Mouse (Mus musculus) erythroblast, adult 5-6 weeks (primary cell): ENCODE measurements around the gene Zbtb2. TPM values are rescaled to one million over a fixed set of nuclear protein-coding genes. Genes with fewer than 3 reads are reported as not detected.

ENCODE experiments used
- ATAC-seq: replicated peaks from 2 replicates; pipeline ENCODE4 v1.8.0; 2016; ENCODE audit warnings: moderate number of reproducible peaks, mild to moderate bottlenecking, moderate TSS enrichment, inconsistent platforms; ENCODE audit not compliant: poor library complexity, low FRiP score, severe bottlenecking
- total RNA-seq, 2 experiments: library from RNA; stranded (forward) in 1 of 2; stranded (reverse) in 1 of 2; fragments of 150-400 nt in 1 of 2; fragments of 200-764, 138-1000 nt in 1 of 2; gene quantifications; 2 replicates each; pipeline versions ENCODE4 v1.2.3 to v1.2.4; 2015 to 2017; ENCODE audit warnings: low replicate concordance in 2 of 2

Zbtb2 gene
- total RNA-seq, 2 experiments from 2014 or later, result 4.6 to 4.8 TPM

- 0 out of 2 replicates have a peak, but pooled peaks have one; percentile 1 for ATAC-seq
These were observed 457 bp upstream of the Zbtb2 start for GRCm38 (mm10) chr10:4388384-4388745.

GRCm38 (mm10) chr10:4386609-4387591 lies 1.0 kb downstream of the Zbtb2 start:
- ATAC-seq, result peak; percentile 89

- ATAC-seq, result no peak
These were observed 3.7 kb downstream of the Zbtb2 start for GRCm38 (mm10) chr10:4384244-4384643.

- ATAC-seq, result no peak
These were observed 7.2 kb downstream of the Zbtb2 start for GRCm38 (mm10) chr10:4380748-4381147.

- no peak for ATAC-seq
These were observed 11.0 kb downstream of the Zbtb2 start for GRCm38 (mm10) chr10:4376931-4377330.

- ATAC-seq, result no peak
These were observed 11.4 kb downstream of the Zbtb2 start for GRCm38 (mm10) chr10:4376461-4376860.

GRCm38 (mm10) chr10:4375267-4375666 lies 12.6 kb downstream of the Zbtb2 start:
- ATAC-seq, result no peak

GRCm38 (mm10) chr10:4374734-4375133 lies 13.2 kb downstream of the Zbtb2 start:
- no peak for ATAC-seq

- ATAC-seq, result no peak
These were observed 13.7 kb downstream of the Zbtb2 start for GRCm38 (mm10) chr10:4374239-4374638.

GRCm38 (mm10) chr10:4373558-4373957 lies 14.3 kb downstream of the Zbtb2 start:
- ATAC-seq, result no peak

GRCm38 (mm10) chr10:4372011-4372410 lies 15.9 kb downstream of the Zbtb2 start:
- ATAC-seq, result peak; percentile 54

GRCm38 (mm10) chr10:4370105-4370504 lies 17.8 kb downstream of the Zbtb2 start:
- no peak for ATAC-seq

GRCm38 (mm10) chr10:4364618-4365017 lies 23.3 kb downstream of the Zbtb2 start:
- no peak for ATAC-seq

GRCm38 (mm10) chr10:4357435-4357834 lies 30.5 kb downstream of the Zbtb2 start:
- no peak for ATAC-seq

GRCm38 (mm10) chr10:4356640-4357039 lies 31.3 kb downstream of the Zbtb2 start:
- no peak for ATAC-seq

GRCm38 (mm10) chr10:4355882-4356451 lies 31.9 kb downstream of the Zbtb2 start:
- ATAC-seq, result no peak

- no peak for ATAC-seq
These were observed 33.3 kb downstream of the Zbtb2 start for GRCm38 (mm10) chr10:4354371-4355260.

- no peak for ATAC-seq
These were observed 40.3 kb downstream of the Zbtb2 start for GRCm38 (mm10) chr10:4347591-4347990.

GRCm38 (mm10) chr10:4347136-4347492 lies 40.8 kb downstream of the Zbtb2 start:
- 0 out of 2 replicates have a peak, but pooled peaks have one; percentile 15 for ATAC-seq

GRCm38 (mm10) chr10:4346489-4347135 lies 41.3 kb downstream of the Zbtb2 start:
- ATAC-seq, result peak; percentile 94
